Mouse (Mus musculus): ENCODE measurements at regions not wholly inside any gene's neighbourhood (a gene's known extent, or its start where the extent isn't known, plus 50 kb on each side); places are given as distances from the start of the nearest gene placed in this dataset.

DNA sequence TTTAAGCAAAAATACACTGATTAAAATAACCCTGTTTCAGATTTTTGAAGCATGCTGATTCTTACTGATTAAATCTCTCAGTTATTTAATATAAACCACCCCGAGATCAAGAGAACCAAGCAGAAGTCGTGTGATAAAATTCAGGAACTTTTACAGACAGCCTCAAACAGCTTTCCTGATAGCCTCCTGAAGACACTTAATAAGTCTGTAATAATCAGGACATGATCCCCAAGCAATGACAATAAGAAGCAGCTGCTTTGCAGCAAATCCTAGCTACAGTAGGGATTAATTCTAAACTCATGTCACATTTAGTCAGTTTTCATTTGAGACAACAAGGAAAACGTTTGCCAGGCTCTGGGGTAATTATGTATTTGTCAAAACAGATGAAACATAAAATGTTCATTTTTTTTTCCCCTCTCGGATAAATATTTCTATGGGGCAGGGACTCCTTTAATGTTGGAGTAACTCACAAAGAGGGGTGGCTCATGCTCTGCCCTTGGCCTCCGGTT, 1472.1 kb downstream of the 4930444P10Rik start:
- no peak for TF ChIP-seq CTCF (IDR thresholded peaks at IDR 0.05; ENCODE audit: low read depth)
- no peak for TF ChIP-seq EP300 (optimal IDR thresholded peaks at IDR 0.05)

All from stomach, postnatal 0 days (tissue).